Mouse (Mus musculus) cerebellum, postnatal 25 days (tissue): ENCODE results near the gene Cyb5rl.
A peak's percentile ranks its signal among the peaks of the same experiment; 100 is the strongest.

Source experiments
- DNase-seq, 2 experiments: peaks; one replicate each; pipeline ENCODE4 v3.0.0; 2021; ENCODE audit warnings: mixed read lengths in 2 of 2

Gene Cyb5rl

DNA sequence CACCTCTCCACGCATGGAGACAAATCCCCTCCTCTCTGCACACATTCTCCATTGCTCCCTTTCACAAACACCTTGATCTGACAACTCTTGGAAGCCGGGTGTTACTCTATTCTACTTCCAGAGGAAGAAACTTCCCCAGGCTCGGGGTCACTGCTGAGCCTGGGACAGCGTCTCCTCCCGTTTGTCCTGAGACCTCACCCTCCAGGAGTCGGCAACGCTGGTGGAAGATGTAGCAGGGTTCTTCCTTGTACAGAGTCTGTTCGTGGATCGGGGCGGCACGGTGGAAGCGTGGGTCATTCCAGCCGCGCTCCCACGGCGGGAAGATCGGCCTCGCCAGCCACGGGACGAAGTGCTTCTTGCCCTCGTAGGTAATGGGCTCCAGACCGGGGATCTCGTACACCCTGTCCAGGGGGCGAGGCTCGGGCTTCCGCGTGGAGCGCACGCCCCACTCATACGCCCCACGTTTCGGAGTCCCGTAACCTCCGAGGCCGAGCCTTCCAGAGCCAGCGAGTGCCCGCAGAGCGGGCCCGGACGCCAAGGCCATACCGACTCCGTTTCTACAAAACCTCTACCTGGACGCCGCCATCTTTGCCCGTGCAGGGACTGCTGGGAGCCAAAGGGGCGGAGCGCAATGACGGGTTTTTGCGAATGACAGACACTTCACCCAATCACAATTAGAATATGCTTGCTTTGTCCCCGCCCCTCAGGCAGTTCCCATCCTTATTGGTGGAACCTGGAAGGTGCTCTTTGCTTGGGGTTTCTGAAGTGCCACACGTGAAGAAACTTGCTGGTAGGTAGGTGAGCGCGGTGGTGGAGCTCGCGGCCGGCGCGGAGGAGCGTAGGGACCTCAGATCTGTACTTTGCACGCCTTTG, at the start of gene Cyb5rl, which contains the start of gene Mrpl37:
Gene Cyb5rl (plus strand): TSS at position 737 of the 873 bp plus-strand sequence.
Gene Mrpl37 (minus strand): TSS at position 617 of the 873 bp plus-strand sequence.
- peak; percentile 96 to 97 for DNase-seq

DNA sequence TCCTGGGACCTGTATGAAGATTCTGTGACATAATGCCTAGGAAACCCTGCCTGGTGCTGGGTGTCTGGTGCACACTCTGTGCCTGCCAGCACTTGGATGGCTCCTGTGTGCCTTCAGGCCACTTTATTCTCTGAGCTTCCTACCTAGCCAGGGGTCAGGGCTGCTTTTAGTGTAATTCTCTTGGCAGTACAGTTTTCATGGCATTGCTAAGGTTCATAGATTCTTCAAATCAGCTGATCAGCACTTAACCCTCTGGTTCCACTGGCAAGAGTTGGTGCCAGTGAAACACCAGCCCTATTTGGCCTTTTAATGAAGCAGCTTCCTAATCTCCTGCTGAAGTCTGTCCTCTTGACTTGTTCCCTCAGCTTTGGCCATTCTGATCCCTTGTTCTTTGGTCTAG, 49.5 kb upstream of the Cyb5rl start:
- DNase-seq, result no peak

DNA sequence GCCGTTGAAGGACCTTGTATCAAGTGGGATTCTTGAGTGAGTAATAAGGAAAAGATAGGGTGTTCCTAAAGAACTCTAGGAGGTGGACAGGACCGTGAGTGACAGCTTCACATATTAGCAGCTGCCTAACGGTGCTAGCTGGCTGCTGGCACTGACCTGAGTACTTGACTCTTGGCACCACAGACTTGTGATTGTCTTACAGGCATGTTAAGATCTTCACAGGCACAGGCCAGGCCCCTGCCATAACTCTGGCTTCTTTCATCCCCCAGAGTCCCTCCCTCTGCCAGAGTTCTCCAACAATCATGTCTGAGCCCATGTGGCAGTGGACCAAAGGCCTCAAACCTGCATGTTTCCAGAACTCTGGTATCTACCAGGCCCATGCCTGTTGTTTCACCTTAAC, 48.3 kb upstream of the Cyb5rl start:
- no peak for DNase-seq

DNA sequence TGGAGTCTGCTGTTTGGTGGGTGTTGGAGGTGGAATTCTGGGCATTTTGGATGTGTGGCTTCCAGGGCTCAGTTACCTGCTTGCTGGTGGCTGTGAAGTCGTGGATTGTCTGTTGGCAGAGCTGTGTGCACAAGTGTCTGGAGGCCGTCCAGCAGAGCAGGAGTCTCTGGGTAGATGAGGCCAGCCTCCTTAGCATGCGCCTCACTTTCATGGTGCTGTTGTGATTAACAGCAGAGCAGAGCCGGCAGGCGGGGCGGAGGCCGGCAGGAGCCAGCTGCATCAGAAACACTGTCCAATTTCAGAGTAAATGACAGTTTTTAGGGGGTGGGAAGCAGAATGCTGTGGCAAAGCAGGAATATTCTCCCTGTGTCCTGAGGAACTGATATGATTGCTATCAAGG, 47.8 kb upstream of the Cyb5rl start:
- DNase-seq, result peak; percentile 72 to 79

DNA sequence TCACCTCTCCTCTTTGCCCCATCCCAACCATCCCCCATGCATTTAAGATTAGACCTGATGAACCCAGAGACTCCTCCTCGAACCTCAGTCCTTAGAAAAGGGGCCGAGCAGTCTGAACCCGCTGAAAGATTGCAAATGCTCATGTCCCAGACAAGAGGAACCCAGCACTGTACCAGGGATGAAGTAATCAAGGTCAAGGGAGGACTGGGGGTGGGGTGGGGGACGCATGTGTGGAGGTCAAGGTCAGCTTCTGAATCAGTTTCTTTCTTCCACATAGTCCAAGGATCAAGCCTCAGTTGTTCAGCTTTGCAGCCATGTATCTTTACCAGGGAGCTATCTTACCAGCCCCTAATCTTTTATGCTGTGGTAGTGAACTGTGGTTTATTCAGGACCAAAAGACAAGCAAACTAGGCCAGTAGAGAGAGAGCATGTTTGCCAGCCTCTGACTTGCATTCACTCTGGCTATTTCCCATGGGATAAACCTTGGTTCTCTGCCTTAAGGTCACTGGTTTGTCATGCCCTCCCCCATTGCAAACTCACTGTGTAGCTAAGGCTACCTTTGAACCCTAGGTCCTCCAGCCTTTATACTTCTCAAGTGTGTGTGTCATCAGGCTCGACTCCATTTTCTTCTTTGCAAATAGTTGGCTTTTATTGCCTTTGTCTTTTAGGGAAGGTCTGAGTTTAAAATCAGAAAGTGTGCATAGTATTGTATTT, 46.3 kb upstream of the Cyb5rl start:
- DNase-seq, result no peak

DNA sequence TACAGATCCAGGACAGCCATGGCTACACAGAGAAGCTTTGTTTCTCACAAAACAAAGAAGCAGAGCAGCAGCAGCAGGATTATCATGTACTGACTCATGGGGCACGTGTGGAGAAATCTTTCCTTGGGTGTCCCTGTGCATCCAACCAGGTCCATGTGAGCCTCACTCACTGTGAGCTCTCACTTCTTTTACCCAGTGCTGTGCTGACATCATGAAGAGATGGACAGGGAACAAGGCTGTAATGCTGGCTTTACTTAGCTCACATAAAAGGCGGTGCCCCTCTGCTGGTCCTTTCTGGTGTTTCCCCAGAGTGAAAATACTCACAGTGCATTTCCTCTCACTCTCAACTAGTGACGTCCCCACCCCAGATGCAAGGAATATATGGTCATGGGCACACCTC, 45.3 kb upstream of the Cyb5rl start:
- DNase-seq, result no peak

DNA sequence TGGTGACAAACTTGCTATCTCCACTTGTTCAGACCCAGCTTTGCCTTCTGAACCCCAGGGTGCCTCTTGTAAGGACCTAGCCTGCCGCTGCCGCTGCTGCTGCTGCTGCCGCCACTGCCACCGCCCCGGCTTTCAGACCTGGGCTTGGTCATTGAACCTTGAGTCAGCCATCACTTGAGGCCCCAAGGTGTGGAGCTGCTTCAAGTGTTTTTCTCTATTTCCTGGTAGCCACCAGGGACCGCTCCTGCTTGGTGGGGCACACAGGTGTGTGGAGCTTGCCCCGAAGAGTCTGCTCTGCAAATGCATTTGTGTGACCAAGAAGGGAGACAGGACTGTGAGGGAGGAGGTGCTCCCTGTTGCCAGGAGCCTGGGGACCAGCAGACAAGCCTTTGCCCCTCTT, 41.9 kb upstream of the Cyb5rl start:
- no peak for DNase-seq

DNA sequence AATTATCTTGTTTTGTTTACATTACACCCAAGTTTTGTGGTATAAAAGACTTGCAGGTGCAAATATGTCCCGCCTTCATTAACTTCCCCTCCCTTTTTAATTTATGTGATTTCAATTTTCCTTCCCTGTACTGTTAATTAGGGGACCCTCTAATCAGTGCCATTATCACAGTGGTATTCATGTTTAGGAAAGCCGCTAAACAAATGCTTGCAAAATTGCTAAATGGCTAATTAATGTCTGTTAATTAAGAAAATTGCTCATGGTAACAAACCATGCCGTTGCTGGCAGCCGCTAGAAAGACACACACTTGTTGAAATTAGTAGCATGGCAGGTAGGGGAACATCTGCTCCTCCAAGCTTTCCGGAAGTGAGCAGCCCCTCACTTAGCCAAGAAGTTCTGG, 41.4 kb upstream of the Cyb5rl start:
- no peak for DNase-seq

DNA sequence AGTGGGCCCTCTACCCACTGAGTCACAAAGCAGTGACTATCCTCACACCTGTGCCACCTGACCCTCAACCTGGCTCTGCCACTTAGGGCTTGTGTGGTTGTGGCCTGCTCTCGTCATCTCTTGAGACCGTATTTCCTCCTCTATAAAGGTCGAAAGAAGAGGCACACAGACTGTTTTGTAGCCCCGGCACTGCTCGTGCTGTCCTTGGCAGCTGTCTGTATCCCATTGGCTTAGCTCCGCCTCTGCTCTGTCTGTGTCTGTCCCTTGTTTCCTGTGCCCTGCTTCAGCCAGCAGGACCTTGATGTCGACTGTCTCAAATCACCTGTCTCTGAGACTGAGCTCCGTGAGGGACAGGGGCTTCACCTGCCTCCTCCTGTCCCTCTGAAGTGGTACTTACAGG, 40.3 kb upstream of the Cyb5rl start:
- peak in 1 of 2 experiments; percentile 41 for DNase-seq

DNA sequence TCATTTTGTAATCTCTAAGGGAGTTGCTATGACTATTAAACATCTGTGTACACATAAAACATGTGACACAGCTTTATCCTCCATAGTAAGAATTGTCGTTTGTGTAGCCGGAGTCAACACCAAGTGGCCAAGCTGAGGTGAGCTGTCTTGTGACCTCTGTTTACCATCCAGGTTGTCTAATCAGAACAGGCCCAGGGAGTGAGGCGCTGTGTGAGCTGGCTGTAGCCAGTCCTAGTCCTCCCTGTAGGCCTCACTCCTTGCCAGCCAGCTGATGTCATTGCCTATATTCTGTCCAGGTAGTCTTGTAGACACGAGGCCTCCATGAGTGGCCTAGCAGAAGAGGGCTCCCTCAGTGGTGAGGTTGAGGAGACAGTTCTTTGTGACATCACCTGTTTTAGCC, 31.1 kb upstream of the Cyb5rl start:
- no peak for DNase-seq

DNA sequence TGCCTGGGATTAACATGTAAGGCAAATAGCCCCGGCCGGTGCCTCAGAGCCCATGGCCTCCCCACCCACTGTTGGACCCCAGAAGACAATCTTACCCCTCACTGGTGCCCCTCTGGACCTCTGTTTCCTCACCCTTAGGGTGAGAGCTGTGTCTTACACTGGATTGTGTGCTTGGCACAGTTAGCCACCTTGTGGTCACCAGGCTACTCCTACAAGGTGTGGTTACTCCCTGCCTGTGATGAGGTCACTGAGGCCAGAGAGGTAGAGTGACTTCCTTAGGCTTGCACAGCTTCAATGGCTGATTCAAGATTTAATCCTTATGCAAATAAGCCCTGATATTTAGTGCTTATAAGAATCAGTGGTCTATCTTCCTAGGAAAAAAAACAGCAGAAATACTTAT, 29.8 kb upstream of the Cyb5rl start:
- DNase-seq, result no peak

DNA sequence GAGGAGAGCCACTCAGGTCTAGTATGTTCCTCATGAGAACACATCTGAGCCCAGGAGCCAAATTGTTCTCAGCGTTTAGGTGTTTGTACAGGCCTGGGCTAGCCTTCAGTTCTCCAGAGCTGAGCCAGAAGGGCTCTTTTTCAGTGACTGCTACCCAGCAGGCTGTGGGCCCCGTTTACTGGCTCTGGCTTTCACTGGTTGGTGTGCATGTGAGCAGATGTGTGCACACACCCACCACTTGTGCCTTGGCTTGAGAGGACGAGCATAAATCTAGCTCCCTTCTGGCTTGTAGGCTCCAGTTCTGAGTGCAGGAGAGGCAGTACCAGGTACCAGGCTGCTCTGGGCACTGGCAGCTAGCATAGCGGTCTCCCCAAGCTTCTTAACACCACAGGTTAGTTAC, 28.5 kb upstream of the Cyb5rl start:
- DNase-seq, result no peak

DNA sequence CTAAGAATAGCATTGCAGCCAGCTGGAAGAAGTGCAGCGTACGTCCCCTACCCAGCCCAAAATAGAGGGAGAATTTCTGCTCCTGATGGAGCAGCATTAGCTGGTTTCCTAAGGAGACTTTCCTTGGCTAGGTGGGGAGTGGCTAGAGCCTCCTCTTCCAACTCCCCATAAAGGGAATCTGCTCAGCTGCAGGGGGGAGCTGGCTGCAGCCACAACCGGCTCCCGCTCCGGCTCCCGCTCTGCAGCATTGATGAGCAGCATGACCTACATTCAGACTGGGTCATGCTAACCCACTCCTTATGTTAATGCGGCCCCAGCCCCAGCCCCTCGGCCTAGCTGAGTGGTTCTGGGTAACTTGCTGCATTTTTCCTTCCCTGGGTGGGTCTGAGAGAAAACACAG, 27.5 kb upstream of the Cyb5rl start:
- DNase-seq, result peak; percentile 70 to 73

DNA sequence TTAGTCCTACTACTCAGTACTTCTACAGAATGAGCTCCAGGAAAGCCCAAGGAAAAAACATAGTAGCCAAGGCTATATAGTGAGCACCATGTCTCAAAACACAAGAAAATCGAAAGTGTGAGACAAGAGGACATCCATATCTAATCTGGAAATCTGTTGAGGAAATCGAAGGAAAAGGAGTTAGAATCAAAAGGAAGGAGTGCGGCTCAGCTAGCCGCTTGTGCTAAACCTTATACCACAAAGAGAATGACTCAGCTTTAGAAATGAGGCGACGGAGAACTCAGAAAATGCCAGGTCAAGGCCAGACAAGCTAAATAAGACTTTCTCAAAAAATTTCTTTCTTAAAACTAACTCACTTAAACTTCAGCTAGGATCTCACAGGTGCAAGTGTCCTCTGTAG, 24.5 kb upstream of the Cyb5rl start:
- DNase-seq, result no peak

DNA sequence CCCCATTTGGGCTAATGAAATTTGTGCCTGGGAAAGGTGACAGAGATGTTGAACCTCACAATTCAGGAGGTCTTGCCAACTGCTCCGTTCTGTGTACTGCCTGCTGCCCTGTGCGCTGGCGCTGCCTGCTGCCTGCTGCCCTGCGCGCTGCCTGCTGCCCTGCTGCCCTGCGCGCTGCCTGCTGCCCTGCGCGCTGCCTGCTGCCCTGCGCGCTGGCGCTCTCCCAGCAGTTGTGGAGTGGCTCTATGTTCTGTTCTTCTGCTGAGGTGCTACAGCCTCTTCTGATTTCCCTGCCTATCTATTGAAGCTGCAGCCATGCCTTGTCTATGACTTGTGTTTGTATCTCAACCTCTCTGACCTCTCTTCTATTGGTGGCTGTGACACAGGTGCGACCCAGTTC, 21.6 kb upstream of the Cyb5rl start:
- DNase-seq, result peak in 1 of 2 experiments; percentile 55

DNA sequence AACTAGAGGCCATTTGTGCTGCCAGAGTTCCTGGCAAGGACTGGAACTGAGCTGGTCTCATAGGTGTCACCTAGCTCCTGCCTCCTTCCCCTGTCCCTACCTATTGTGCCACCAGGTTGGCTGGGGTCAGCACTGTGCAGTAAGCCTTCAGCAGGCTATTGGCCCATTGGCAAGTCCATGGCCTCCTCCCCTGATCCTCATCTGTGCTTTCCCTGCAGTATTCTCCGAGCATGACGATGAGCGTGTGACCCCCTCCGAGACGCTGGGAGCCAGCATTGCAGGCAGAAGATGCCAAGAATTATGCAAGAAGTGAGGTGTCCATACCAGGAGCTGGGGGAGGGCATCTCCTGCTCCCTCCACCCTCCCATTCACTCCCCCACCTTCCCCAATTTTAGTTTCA, 19.0 kb upstream of the Cyb5rl start:
- peak; percentile 45 to 55 for DNase-seq

DNA sequence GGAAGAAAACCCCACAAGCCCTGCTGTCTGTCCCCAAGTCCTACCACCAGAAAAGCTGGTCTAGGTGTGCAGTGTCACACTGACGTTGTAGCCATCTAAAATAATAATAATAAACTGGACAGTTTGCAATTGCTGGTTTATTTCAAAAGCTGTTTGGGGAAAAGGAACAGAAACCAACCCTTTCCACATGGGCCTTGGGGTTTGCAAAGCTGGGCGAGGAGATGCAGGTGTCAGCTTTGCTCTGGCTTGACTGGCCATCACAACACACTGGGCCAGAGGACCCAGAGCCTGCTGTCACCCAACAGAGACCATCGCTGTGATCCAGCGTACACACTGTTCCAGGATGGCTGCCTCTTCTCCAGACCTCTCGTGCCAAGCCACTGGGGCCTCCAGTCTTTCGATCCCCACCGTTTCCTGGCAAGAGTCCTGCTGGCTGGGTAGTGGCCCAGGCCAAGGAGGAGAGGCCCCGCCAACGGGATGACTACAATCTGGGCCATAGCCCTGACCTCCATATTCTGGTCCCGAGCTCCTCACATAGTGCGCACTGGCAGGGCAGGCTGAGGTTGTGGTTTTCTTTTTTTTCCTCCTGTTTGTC, 18.1 kb upstream of the Cyb5rl start:
- DNase-seq, result peak; percentile 92 to 95

DNA sequence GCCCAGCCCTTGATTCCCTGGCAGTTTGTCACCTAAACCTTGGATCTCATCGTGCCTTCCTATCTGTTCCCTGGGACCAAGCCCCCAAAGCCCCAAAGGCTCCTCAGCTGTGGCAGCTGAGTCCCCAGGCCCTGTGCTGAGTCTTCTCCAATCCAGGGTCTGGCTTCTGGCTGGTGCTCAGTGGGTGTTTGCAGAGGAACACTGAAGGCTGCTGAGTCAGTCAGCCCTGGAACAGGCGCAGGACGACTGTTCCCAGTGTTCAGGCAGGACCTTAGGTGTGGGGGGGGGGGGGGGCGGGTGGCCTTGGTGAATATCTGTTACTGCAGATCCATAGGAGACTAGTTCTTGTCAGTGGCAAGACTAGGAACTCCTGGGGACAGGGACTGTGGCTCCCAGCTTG, 14.9 kb upstream of the Cyb5rl start:
- no peak for DNase-seq

DNA sequence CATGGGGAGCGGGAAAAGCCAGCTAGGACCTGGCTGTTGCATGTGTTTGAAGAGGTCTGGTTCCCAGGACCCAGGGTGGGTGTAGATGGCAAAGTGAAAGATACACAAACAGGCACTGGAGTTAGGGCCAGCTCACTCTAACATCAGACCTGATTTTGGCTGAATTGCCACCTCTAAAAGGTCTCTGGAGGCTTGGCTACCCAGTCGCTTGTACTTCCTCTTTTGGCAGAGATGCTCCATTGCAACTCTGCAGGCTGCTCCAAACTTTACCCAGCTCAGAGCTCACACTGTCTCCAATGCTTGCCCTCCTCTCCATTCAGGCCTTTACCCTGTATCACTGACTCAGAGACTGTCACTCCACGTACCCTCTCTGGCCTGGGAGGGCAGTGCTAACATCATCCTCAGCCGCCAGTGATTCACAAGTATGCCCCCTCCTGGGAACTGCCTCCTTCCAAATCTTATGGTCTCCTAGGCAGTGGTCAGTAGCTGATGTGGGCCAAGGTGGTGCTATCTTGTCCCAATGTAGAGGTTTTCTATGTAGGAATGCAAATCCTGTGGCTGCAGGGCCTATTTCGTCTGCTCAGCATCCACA, 13.7 kb upstream of the Cyb5rl start:
- peak in 1 of 2 experiments; percentile 36 for DNase-seq

DNA sequence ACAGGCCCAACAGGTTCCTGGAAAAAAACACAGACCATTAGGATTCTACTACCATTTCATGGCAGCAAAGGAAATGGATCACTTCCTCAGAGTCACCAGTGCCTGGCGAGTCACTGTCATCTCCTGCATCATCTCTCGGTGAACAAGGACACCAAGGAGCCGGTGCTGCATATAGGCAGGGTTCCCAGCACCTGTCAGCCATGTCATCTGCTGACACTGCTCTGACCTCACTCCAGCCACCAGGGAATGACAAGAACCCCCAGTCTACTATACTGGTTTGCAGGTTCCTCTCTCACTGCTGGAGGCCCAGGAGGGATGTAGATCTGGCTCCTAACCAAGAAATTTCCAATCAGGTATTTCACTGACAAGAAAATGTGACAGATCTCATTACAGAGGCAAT, 10.7 kb upstream of the Cyb5rl start:
- no peak for DNase-seq

DNA sequence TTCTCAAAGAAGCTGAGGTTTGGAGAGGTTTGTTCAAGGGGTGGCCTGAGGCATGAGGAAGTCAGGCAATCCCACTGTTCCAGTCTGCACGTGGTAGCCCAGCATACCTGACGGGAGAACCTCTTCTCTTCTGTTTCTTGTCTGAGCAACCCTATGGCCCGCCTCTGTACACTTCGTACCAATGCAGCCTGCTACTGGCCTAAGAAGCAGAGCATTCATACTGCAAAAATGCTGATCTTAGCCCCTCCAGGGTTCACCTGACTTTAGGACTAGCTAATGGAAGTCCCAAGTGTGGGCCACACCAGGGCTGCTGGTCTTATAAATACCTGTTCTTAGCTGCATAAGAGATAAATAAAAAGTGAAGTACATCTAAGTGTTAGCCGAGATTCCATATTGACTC, 8.4 kb upstream of the Cyb5rl start:
- DNase-seq, result no peak

DNA sequence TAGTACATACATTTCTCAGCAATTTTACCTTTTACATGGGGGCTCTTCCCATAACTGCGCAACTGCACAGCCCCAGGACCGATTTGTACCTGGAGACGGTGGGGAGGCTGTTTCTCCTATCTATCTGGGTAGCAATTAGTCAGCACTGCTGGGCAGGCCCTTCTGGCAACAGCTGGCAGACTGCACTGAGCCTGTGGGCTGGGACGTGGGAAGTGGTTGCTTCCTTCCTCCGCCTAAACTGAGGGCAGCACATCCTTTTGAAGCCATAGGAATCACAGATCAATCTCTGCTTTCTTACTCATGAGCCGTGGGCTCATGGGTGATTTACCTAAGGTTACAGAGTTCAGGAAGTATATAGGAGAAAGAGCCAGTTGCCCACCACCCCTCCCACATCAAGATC, 8.0 kb upstream of the Cyb5rl start:
- DNase-seq, result no peak

DNA sequence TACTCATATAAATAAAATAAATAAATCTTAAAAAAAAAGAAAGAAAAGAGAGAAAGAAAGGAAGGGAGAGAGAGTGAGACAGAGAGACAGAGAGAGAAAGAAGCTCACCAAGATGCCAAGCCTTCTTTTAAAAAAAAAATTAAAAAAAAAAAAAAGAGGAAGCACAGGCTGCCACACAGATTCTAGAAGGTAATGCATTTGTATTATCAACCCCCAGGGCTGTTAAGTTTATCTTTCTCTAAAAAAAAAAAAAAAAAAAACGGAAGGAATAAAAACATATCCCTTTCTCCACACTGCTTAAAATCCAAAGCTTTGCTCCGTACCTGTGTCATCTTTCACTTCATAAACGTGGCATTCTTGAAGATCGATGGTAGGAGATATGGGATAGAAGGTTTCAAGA, 5.2 kb upstream of the Cyb5rl start:
- no peak for DNase-seq
